Mouse (Mus musculus): ENCODE data around the gene Cdkn2aipnl. TPM values are rescaled to one million over a fixed set of nuclear protein-coding genes. Genes with fewer than 3 reads are reported as not detected.

Gene Cdkn2aipnl
- polyA plus RNA-seq, 1 experiment: 17.5 TPM

- Histone ChIP-seq H3K4me3 (replicated peaks) (no peak overlapping the region), H3K9me3 (0 out of 2 replicates have a peak, but pooled peaks cover 2% of the 10 kb centered on the region), H3K36me3 (replicated peaks; ENCODE audit: low read length) (no peaks in the 10 kb centered on the region), H3K27me3 (replicated peaks) (peaks cover 34% of the 10 kb centered on the region), H3K4me1 (peaks cover 59% of the 10 kb centered on the region)
- TF ChIP-seq GATA1 (IDR thresholded peaks at IDR 0.05; ENCODE audit: borderline replicate concordance, low read length): no peak
- no peak for TF ChIP-seq FLI1 (IDR thresholded peaks at IDR 0.05; ENCODE audit: low read length)
Observed at GRCm38 (mm10) chr11:51944239-51944638, 23.2 kb upstream of the Cdkn2aipnl start.

- TF ChIP-seq FLI1 (IDR thresholded peaks at IDR 0.05; ENCODE audit: low read length) (no peak), GATA1 (IDR thresholded peaks at IDR 0.05; ENCODE audit: borderline replicate concordance, low read length) (no peak)
- Histone ChIP-seq H3K27me3 (replicated peaks) (peaks cover 34% of the 10 kb centered on the region), H3K36me3 (replicated peaks; ENCODE audit: low read length) (no peaks in the 10 kb centered on the region), H3K4me3 (replicated peaks) (no peak overlapping the region), H3K4me1 (peaks cover 58% of the 10 kb centered on the region), H3K9me3 (0 out of 2 replicates have a peak, but pooled peaks cover 2% of the 10 kb centered on the region)
Observed at GRCm38 (mm10) chr11:51945548-51945947, 21.9 kb upstream of the Cdkn2aipnl start.

GRCm38 (mm10) chr11:51946144-51946543 is 21.3 kb upstream of the Cdkn2aipnl start:
- Histone ChIP-seq H3K4me3 (replicated peaks) (no peak overlapping the region), H3K9me3 (0 out of 2 replicates have a peak, but pooled peaks cover 2% of the 10 kb centered on the region), H3K36me3 (replicated peaks; ENCODE audit: low read length) (no peaks in the 10 kb centered on the region), H3K27me3 (replicated peaks) (peaks cover 34% of the 10 kb centered on the region), H3K4me1 (peaks cover 56% of the 10 kb centered on the region)
- no peak for TF ChIP-seq FLI1 (IDR thresholded peaks at IDR 0.05; ENCODE audit: low read length)
- TF ChIP-seq GATA1 (IDR thresholded peaks at IDR 0.05; ENCODE audit: borderline replicate concordance, low read length): no peak

- Histone ChIP-seq H3K27me3 (replicated peaks) (peaks cover 30% of the 10 kb centered on the region), H3K4me1 (peaks cover 53% of the 10 kb centered on the region), H3K4me3 (replicated peaks) (no peak overlapping the region), H3K36me3 (replicated peaks; ENCODE audit: low read length) (no peaks in the 10 kb centered on the region), H3K9me3 (0 out of 2 replicates have a peak, but pooled peaks cover 2% of the 10 kb centered on the region)
- TF ChIP-seq GATA1 (IDR thresholded peaks at IDR 0.05; ENCODE audit: borderline replicate concordance, low read length) (no peak), FLI1 (IDR thresholded peaks at IDR 0.05; ENCODE audit: low read length) (no peak)
Observed at GRCm38 (mm10) chr11:51949155-51949840, 18.2 kb upstream of the Cdkn2aipnl start.

GRCm38 (mm10) chr11:51949919-51950318 is 17.5 kb upstream of the Cdkn2aipnl start:
- peak overlapping the region; percentile 14 for H3K4me3 ChIP-seq (replicated peaks)
- H3K4me1 ChIP-seq: peaks cover 50% of the 10 kb centered on the region
- H3K9me3 ChIP-seq: 0 out of 2 replicates have a peak, but pooled peaks cover 2% of the 10 kb centered on the region
- no peak for TF ChIP-seq GATA1 (IDR thresholded peaks at IDR 0.05; ENCODE audit: borderline replicate concordance, low read length)
- TF ChIP-seq FLI1 (IDR thresholded peaks at IDR 0.05; ENCODE audit: low read length): no peak
- H3K27me3 ChIP-seq (replicated peaks): peaks cover 28% of the 10 kb centered on the region
- H3K36me3 ChIP-seq (replicated peaks; ENCODE audit: low read length): no peaks in the 10 kb centered on the region

- TF ChIP-seq FLI1 (IDR thresholded peaks at IDR 0.05; ENCODE audit: low read length) (no peak), GATA1 (IDR thresholded peaks at IDR 0.05; ENCODE audit: borderline replicate concordance, low read length) (no peak)
- Histone ChIP-seq H3K27me3 (replicated peaks) (peaks cover 17% of the 10 kb centered on the region), H3K36me3 (replicated peaks; ENCODE audit: low read length) (no peaks in the 10 kb centered on the region), H3K4me1 (peaks cover 37% of the 10 kb centered on the region), H3K4me3 (replicated peaks) (no peak overlapping the region), H3K9me3 (0 out of 2 replicates have a peak, but pooled peaks cover 2% of the 10 kb centered on the region)
Observed at GRCm38 (mm10) chr11:51951861-51952420, 15.5 kb upstream of the Cdkn2aipnl start.

GRCm38 (mm10) chr11:51956112-51956511 is 11.3 kb upstream of the Cdkn2aipnl start:
- Histone ChIP-seq H3K36me3 (replicated peaks; ENCODE audit: low read length) (no peaks in the 10 kb centered on the region), H3K9me3 (peaks cover 12% of the 10 kb centered on the region), H3K4me3 (replicated peaks) (no peak overlapping the region), H3K4me1 (peaks cover 16% of the 10 kb centered on the region), H3K27me3 (replicated peaks) (peaks cover 13% of the 10 kb centered on the region)
- TF ChIP-seq FLI1 (IDR thresholded peaks at IDR 0.05; ENCODE audit: low read length) (no peak), GATA1 (IDR thresholded peaks at IDR 0.05; ENCODE audit: borderline replicate concordance, low read length) (no peak)

- peaks cover 13% of the 10 kb centered on the region for H3K27me3 ChIP-seq (replicated peaks)
- no peak for TF ChIP-seq FLI1 (IDR thresholded peaks at IDR 0.05; ENCODE audit: low read length)
- TF ChIP-seq GATA1 (IDR thresholded peaks at IDR 0.05; ENCODE audit: borderline replicate concordance, low read length): no peak
- H3K36me3 ChIP-seq (replicated peaks; ENCODE audit: low read length): no peaks in the 10 kb centered on the region
- no peak overlapping the region for H3K4me3 ChIP-seq (replicated peaks)
- H3K9me3 ChIP-seq: peaks cover 12% of the 10 kb centered on the region
- H3K4me1 ChIP-seq: peaks cover 13% of the 10 kb centered on the region
Observed at GRCm38 (mm10) chr11:51957760-51958159, 9.7 kb upstream of the Cdkn2aipnl start.

- TF ChIP-seq GATA1 (IDR thresholded peaks at IDR 0.05; ENCODE audit: borderline replicate concordance, low read length) (no peak), FLI1 (IDR thresholded peaks at IDR 0.05; ENCODE audit: low read length) (no peak)
- H3K9me3 ChIP-seq: peaks cover 12% of the 10 kb centered on the region
- H3K27me3 ChIP-seq (replicated peaks): peaks cover 13% of the 10 kb centered on the region
- H3K4me3 ChIP-seq (replicated peaks): no peak overlapping the region
- peaks cover 13% of the 10 kb centered on the region for H3K4me1 ChIP-seq
- H3K36me3 ChIP-seq (replicated peaks; ENCODE audit: low read length): no peaks in the 10 kb centered on the region
Observed at GRCm38 (mm10) chr11:51959511-51959910, 8.0 kb upstream of the Cdkn2aipnl start.

GRCm38 (mm10) chr11:51960061-51960460 is 7.4 kb upstream of the Cdkn2aipnl start:
- Histone ChIP-seq H3K36me3 (replicated peaks; ENCODE audit: low read length) (no peaks in the 10 kb centered on the region), H3K4me1 (peaks cover 13% of the 10 kb centered on the region), H3K9me3 (peaks cover 12% of the 10 kb centered on the region), H3K27me3 (replicated peaks) (peaks cover 12% of the 10 kb centered on the region), H3K4me3 (replicated peaks) (no peak overlapping the region)
- TF ChIP-seq GATA1 (IDR thresholded peaks at IDR 0.05; ENCODE audit: borderline replicate concordance, low read length) (no peak), FLI1 (IDR thresholded peaks at IDR 0.05; ENCODE audit: low read length) (no peak)

All from megakaryocyte, embryonic 14.5 days (primary cell).